Mouse (Mus musculus) forebrain, embryonic 11.5 days (tissue): ENCODE measurements around the gene Tulp3. TPM values are rescaled to one million over a fixed set of nuclear protein-coding genes. Genes with fewer than 3 reads are reported as not detected.

Experiments
- polyA plus RNA-seq: library from polyadenylated mRNA; unstranded; fragments of >200 nt; fragmentation: Nextera tagmentation; extraction: Ambion mirVana; gene quantifications from 2 replicates; pipeline ENCODE4 v1.2.1, GENCODE M21; 2014

Gene Tulp3
- polyA plus RNA-seq, 1 experiment from 2014 or later: 23.7 TPM

Other genes with a start within 250 kb of the Tulp3 start
- 34.2 and 39.6 TPM in 2 replicates for gene Tspan9, start 212.3 kb downstream of the Tulp3 start, polyA plus RNA-seq
- 1.1 TPM in 2 replicates for gene Tead4, start 55.0 kb downstream of the Tulp3 start, polyA plus RNA-seq
- gene Rhno1, start 7.1 kb upstream of the Tulp3 start, polyA plus RNA-seq: 197 and 205 TPM in 2 replicates
- 89.6 and 91.9 TPM in 2 replicates for gene Foxm1, start 7.1 kb upstream of the Tulp3 start, polyA plus RNA-seq
- gene Tex52, start 19.6 kb upstream of the Tulp3 start, polyA plus RNA-seq: 0.51 and 0.84 TPM in 2 replicates
- gene Gm44596, start 19.7 kb upstream of the Tulp3 start, polyA plus RNA-seq: not detected in 2 replicates
- gene Nrip2, start 43.4 kb upstream of the Tulp3 start, polyA plus RNA-seq: 2.7 and 3.8 TPM in 2 replicates
- gene Itfg2, start 69.1 kb upstream of the Tulp3 start, polyA plus RNA-seq: 34.6 and 35.3 TPM in 2 replicates
- 601 and 640 TPM in 2 replicates for gene Fkbp4, start 82.8 kb upstream of the Tulp3 start, polyA plus RNA-seq
- gene Pzp, start 170.9 kb upstream of the Tulp3 start, polyA plus RNA-seq: 0.05 TPM in 1 of 2 replicates, not detected in the other
- not detected in 2 replicates for gene A2ml1, start 225.8 kb upstream of the Tulp3 start, polyA plus RNA-seq